Mouse (Mus musculus): ENCODE measurements at regions not wholly inside any gene's neighbourhood (a gene's known extent, or its start where the extent isn't known, plus 50 kb on each side); places are given as distances from the start of the nearest gene placed in this dataset.

DNA sequence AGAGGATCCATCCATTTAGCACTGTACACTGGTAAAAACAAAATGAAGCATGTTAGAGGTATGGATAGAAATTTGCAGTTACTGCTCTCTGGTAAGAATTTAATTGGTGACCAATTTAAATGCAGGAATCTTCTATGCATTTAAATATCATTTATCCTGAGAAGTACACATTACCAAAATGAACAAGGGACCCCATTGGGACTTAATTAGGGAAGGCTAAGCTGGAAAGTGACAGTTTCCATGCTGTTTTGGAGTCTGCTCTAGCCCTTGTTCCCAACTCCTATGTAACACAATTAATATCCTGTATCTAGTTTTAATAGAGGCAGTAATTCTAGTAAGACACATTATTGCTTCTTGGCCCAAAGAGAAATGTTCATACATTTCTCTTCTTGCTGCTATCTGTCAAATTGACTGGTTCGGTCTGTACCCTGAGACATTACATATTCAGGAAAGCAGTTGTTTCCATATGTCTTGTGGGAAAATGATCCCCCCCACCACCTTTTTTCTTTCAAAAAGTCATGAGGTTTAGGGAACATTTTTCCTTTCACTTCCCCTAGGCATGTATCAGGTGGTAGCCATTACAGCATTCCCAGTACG is 504.4 kb upstream of the Nrsn1 start:
- Histone ChIP-seq H3K9ac (replicated peaks) (no peak overlapping the region), H3K27me3 (ENCODE audit: insufficient read depth, low read length) (no peaks in the 10 kb centered on the region)
- 88% methylated on average over 2 of the region's 2 CpGs for WGBS (ENCODE audit: insufficient replicate concordance)

DNA sequence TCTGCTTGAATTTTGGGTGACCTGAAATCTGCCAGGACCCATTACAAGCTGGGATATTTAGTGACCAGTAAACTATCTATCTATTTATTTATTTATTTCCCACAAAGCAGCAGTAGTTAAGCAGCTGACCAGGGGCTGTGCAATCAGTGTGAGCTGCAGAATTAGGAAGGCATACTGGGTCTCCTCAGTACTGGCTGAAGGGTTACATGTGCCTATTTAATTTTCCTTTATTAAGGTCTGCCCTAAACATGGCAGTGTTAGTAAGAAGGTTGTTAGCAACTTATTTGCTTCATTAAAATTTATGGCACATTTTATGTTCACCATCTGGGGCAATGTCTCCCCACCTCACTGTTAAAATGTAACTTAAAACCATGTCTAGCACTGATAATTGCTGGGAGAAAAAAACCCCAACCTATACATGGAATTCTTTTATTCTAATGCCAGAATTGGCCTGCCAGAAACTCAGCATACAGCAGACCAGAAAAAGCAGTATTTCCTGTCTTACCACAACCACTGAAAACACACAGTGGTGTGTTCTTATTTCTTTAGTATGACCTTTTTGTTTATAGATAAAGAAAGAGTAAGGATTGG is 484.3 kb upstream of the Nrsn1 start:
- ATAC-seq (no peak), DNase-seq (no peak)
- Histone ChIP-seq H3K4me1 (ENCODE audit: insufficient read depth) (no peaks in the 10 kb centered on the region), H3K27me3 (ENCODE audit: insufficient read depth, low read length) (no peaks in the 10 kb centered on the region), H3K9me3 (ENCODE audit: low read length) (no peaks in the 10 kb centered on the region), H3K4me3 (ENCODE audit: low read depth, low read length) (no peak overlapping the region), H3K9ac (replicated peaks) (no peak overlapping the region), H3K27ac (ENCODE audit: low read depth) (no peak overlapping the region), H3K36me3 (replicated peaks; ENCODE audit: insufficient read depth, low read length) (no peaks in the 10 kb centered on the region), H3K4me2 (ENCODE audit: low read depth, low read length) (no peak overlapping the region)
- no peak for TF ChIP-seq CTCF (IDR thresholded peaks at IDR 0.05; ENCODE audit: low read depth)
- TF ChIP-seq EP300 (IDR thresholded peaks at IDR 0.05; ENCODE audit: low read depth): no peak

More for the DNA sequence above, 504.4 kb upstream of the Nrsn1 start:
- DNase-seq: no peak
- no peaks in the 10 kb centered on the region for H3K9me3 ChIP-seq (ENCODE audit: low read length)
- H3K4me1 ChIP-seq (ENCODE audit: insufficient read depth): no peaks in the 10 kb centered on the region
- H3K4me2 ChIP-seq (ENCODE audit: low read depth, low read length): no peak overlapping the region
- H3K27ac ChIP-seq (ENCODE audit: low read depth): no peak overlapping the region
- no peak for ATAC-seq
- TF ChIP-seq CTCF (IDR thresholded peaks at IDR 0.05; ENCODE audit: low read depth): no peak
- TF ChIP-seq EP300 (IDR thresholded peaks at IDR 0.05; ENCODE audit: low read depth): no peak
- H3K36me3 ChIP-seq (replicated peaks; ENCODE audit: insufficient read depth, low read length): no peaks in the 10 kb centered on the region
- H3K4me3 ChIP-seq (ENCODE audit: low read depth, low read length): no peak overlapping the region

DNA sequence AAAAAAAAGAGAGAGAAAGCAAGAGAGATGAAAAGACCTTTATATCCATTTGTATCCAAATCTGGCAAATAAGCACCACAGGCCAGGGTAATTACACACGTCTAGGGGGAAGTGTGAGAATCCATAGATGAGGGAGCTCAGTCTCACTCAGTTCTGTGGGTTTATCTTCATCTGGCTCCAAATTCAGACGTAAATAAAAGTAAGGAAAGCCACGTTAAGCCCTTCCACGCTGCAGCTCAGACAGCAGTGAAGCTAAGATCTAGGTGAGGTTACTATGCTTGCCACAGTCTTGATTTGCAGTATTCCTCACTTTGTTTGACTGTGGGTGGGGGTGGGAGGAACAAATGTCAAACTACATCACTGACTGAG is 481.1 kb upstream of the Nrsn1 start:
- Histone ChIP-seq H3K4me2 (ENCODE audit: low read depth, low read length) (no peak overlapping the region), H3K4me3 (ENCODE audit: low read depth, low read length) (no peak overlapping the region), H3K27ac (ENCODE audit: low read depth) (no peak overlapping the region), H3K4me1 (ENCODE audit: insufficient read depth) (no peaks in the 10 kb centered on the region), H3K36me3 (replicated peaks; ENCODE audit: insufficient read depth, low read length) (no peaks in the 10 kb centered on the region), H3K9ac (replicated peaks) (no peak overlapping the region), H3K27me3 (ENCODE audit: insufficient read depth, low read length) (no peaks in the 10 kb centered on the region), H3K9me3 (ENCODE audit: low read length) (no peaks in the 10 kb centered on the region)
- TF ChIP-seq EP300 (IDR thresholded peaks at IDR 0.05; ENCODE audit: low read depth) (no peak), CTCF (IDR thresholded peaks at IDR 0.05; ENCODE audit: low read depth) (no peak)
- ATAC-seq: no peak
- WGBS (ENCODE audit: insufficient replicate concordance): 57% methylated on average over 4 of the region's 4 CpGs
- DNase-seq: no peak

DNA sequence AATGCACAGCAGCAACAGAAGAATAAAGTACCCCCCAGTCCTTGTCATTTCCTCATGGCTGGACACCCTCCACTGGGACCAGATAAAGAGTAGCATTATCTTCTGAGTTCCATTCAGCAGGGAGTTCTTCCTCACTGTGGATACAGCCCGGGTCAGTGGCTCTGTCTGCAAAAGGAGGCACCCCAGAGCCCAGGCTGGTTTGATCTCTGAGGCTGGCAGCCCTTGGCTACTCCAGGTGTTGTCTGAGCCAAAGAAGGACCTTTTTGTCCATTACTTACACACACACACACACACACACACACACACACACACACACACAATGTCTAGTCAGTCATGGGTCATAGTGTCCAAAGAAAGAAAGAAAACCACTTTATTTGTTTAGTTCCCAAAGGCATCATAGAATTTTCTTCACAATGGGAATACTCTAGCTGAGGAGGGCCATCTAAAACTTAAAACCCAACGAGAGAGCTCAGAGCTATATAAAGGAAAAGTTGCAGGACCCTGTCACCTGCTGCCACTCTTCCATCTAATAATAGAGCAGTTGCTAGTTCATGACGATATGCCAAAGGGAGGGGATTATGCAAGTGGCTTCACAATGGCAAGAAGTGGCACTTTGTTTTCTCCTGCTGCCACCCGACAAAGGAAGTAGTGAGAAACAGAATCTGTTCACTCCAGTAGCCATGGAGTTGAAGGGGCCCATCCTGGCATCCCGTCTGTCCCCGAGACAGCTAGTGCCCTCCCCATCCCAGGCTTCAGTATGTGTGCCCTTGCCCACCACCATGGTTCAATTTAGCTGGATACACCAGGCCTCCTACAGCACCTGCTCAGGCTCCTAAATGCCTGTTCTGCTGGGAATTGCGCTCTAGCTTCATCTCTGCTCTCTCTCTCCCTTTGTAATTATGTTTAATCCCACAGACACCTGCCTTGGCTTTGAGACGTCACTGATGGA is 480.4 kb upstream of the Nrsn1 start:
- Histone ChIP-seq H3K4me1 (ENCODE audit: insufficient read depth) (no peaks in the 10 kb centered on the region), H3K4me3 (ENCODE audit: low read depth, low read length) (no peak overlapping the region), H3K9ac (replicated peaks) (no peak overlapping the region), H3K36me3 (replicated peaks; ENCODE audit: insufficient read depth, low read length) (no peaks in the 10 kb centered on the region), H3K27ac (ENCODE audit: low read depth) (no peak overlapping the region), H3K4me2 (ENCODE audit: low read depth, low read length) (no peak overlapping the region), H3K27me3 (ENCODE audit: insufficient read depth, low read length) (no peaks in the 10 kb centered on the region), H3K9me3 (ENCODE audit: low read length) (no peaks in the 10 kb centered on the region)
- ATAC-seq (no peak), DNase-seq (no peak)
- 54% methylated on average over 8 of the region's 8 CpGs for WGBS (ENCODE audit: insufficient replicate concordance)
- no peak for TF ChIP-seq CTCF (IDR thresholded peaks at IDR 0.05; ENCODE audit: low read depth)
- no peak for TF ChIP-seq EP300 (IDR thresholded peaks at IDR 0.05; ENCODE audit: low read depth)

DNA sequence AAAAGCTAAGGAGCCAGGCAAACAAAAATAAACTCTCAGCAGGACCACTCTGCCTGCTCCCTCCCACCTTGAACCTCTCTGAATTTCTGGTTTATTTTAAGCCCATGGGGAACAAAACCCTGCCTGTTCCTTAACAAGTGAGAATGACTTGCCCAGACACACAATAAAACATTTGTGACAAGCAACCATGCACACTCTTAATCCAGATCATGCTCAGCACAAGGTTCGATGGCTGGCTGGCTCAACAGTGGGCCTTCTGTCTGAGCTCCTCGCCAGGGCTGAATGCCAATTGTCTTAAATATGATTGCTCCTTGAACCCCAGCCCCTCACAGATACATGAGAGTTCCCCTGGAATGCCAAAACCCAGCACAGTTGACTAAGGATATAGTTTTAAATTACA is 468.3 kb upstream of the Nrsn1 start:
- no peak for ATAC-seq
- no peaks in the 10 kb centered on the region for H3K9me3 ChIP-seq (ENCODE audit: low read length)
- H3K4me3 ChIP-seq (ENCODE audit: low read depth, low read length): no peak overlapping the region
- H3K4me2 ChIP-seq (ENCODE audit: low read depth, low read length): no peak overlapping the region
- H3K9ac ChIP-seq (replicated peaks): no peak overlapping the region
- H3K4me1 ChIP-seq (ENCODE audit: insufficient read depth): no peaks in the 10 kb centered on the region
- H3K27ac ChIP-seq (ENCODE audit: low read depth): no peak overlapping the region
- H3K36me3 ChIP-seq (replicated peaks; ENCODE audit: insufficient read depth, low read length): no peaks in the 10 kb centered on the region
- 58% methylated on average over 2 of the region's 2 CpGs for WGBS (ENCODE audit: insufficient replicate concordance)
- H3K27me3 ChIP-seq (ENCODE audit: insufficient read depth, low read length): no peaks in the 10 kb centered on the region
- no peak for DNase-seq
- TF ChIP-seq EP300 (IDR thresholded peaks at IDR 0.05; ENCODE audit: low read depth) (no peak), CTCF (IDR thresholded peaks at IDR 0.05; ENCODE audit: low read depth) (no peak)

DNA sequence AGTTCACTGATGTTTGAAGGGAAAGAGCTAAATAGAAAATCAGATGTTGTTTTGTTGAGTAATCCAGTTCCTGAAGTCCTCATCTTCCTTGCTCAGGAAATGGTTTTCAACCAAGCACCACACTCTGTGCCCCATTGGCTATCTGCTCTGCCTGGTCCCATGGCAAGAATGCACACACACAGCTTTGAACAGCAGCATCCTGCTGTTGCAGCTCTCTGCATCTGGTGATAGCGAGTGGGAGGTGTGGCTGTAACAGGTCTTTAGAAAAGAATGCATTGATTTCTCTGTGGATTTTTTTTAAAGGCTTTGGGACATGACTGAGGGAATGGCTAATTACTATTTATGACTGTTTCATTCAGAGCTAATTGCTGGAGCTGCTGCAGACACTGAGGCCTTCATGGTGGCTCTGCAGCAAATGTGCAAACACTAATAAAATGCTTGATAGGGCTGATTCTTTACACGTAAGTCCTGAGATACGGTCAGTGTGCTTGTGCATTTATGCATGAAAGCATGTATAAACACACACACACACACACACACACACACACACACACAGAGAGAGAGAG is 459.1 kb upstream of the Nrsn1 start:
- Histone ChIP-seq H3K4me2 (ENCODE audit: low read depth, low read length) (no peak overlapping the region), H3K9me3 (ENCODE audit: low read length) (no peaks in the 10 kb centered on the region), H3K4me3 (ENCODE audit: low read depth, low read length) (no peak overlapping the region), H3K4me1 (ENCODE audit: insufficient read depth) (no peaks in the 10 kb centered on the region), H3K27me3 (ENCODE audit: insufficient read depth, low read length) (no peaks in the 10 kb centered on the region), H3K9ac (replicated peaks) (no peak overlapping the region), H3K36me3 (replicated peaks; ENCODE audit: insufficient read depth, low read length) (no peaks in the 10 kb centered on the region), H3K27ac (ENCODE audit: low read depth) (no peak overlapping the region)
- 69% methylated on average over 3 of the region's 3 CpGs for WGBS (ENCODE audit: insufficient replicate concordance)
- DNase-seq (no peak), ATAC-seq (no peak)
- no peak for TF ChIP-seq EP300 (IDR thresholded peaks at IDR 0.05; ENCODE audit: low read depth)
- no peak for TF ChIP-seq CTCF (IDR thresholded peaks at IDR 0.05; ENCODE audit: low read depth)
